Comparison of ENCODE assay signal across 7 mouse cellular contexts in genomic region chr14:55105836-55106809, GRCm38 (mm10). TPM values are rescaled to one million over a fixed set of nuclear protein-coding genes. Genes with fewer than 3 reads are reported as not detected.
DNase-seq lines count a peak whose midpoint lies in the region; ATAC-seq and TF ChIP-seq lines count a peak whose summit lies in the region.

Ap1g2 (minus strand) TSS chr14:55106593.

- H3K4me3 ChIP-seq in intestine, postnatal 0 days (ENCODE audit: low read depth, low read length), result peak within 1 kb of the TSS; percentile 60
- H3K4me3 ChIP-seq in limb, embryonic 11.5 days (ENCODE audit: low read depth, low read length), result peak within 1 kb of the TSS; percentile 36
- H3K4me3 ChIP-seq in midbrain, embryonic 13.5 days (replicated peaks), result peak within 1 kb of the TSS; percentile 46

- H3K27ac ChIP-seq in intestine, postnatal 0 days (ENCODE audit: low read depth, low read length), result peak within 1 kb of the TSS; percentile 89
- no peak within 1 kb of the TSS for H3K27ac ChIP-seq in limb, embryonic 11.5 days (replicated peaks; ENCODE audit: low read depth, low read length)
- peak within 1 kb of the TSS; percentile 68 for H3K27ac ChIP-seq in midbrain, embryonic 13.5 days

- H3K4me1 ChIP-seq in intestine, postnatal 0 days (replicated peaks; ENCODE audit: control insufficient read depth, insufficient read depth, low read length), result peaks cover 13% of the 10 kb centered on the region; the same call in 1 of the 2 replicates
- peaks cover 19% of the 10 kb centered on the region for H3K4me1 ChIP-seq in limb, embryonic 11.5 days (ENCODE audit: control insufficient read depth, insufficient read depth, low read length)
- H3K4me1 ChIP-seq in midbrain, embryonic 13.5 days (replicated peaks), result peaks cover 51% of the 10 kb centered on the region

- ATAC-seq in intestine, postnatal 0 days, result peak; percentile 85
- ATAC-seq in limb, embryonic 11.5 days (ENCODE audit: insufficient number of reproducible peaks, low FRiP score, low TSS enrichment, low read depth), result peak; percentile 42; the same call in 1 of the 2 replicates
- ATAC-seq in midbrain, embryonic 13.5 days, result peak; percentile 37

- WGBS in intestine, postnatal 0 days, result under 1% methylated on average over 39 of the region's 39 CpGs
- under 1% methylated on average over 39 of the region's 39 CpGs for WGBS in limb, embryonic 11.5 days
- WGBS in midbrain, embryonic 13.5 days, result under 1% methylated on average over 39 of the region's 39 CpGs

- no peaks in the 10 kb centered on the region for H3K27me3 ChIP-seq in intestine, postnatal 0 days (replicated peaks; ENCODE audit: control insufficient read depth, insufficient read depth, low read length)
- H3K27me3 ChIP-seq in limb, embryonic 11.5 days (ENCODE audit: control insufficient read depth, insufficient read depth, low read length), result peaks cover 17% of the 10 kb centered on the region
- peaks cover 24% of the 10 kb centered on the region for H3K27me3 ChIP-seq in midbrain, embryonic 13.5 days

- DNase-seq in adrenal gland, postnatal 10 days, result peak; percentile 90
- peak; percentile 85 for DNase-seq in embryo, embryonic 9.5 days (ENCODE audit: extremely low spot score)
- DNase-seq in gonadal fat pad, adult 2 months (ENCODE audit: low read depth), result no peak
- DNase-seq in limb, embryonic 11.5 days (ENCODE audit: low spot score), result peak; percentile 80
- peak; percentile 77 to 82 for DNase-seq in spleen, adult 18-20 months

- peak within 1 kb of the TSS; percentile 83 for H3K4me2 ChIP-seq in intestine, postnatal 0 days (replicated peaks; ENCODE audit: low read depth)
- peak within 1 kb of the TSS; percentile 64 for H3K4me2 ChIP-seq in limb, embryonic 11.5 days (ENCODE audit: low read depth, severe bottlenecking)
- H3K4me2 ChIP-seq in midbrain, embryonic 13.5 days (replicated peaks), result peak within 1 kb of the TSS; percentile 96

- peaks cover 25% of the 10 kb centered on the region for H3K36me3 ChIP-seq in intestine, postnatal 0 days (ENCODE audit: control insufficient read depth, insufficient read depth)
- no peaks in the 10 kb centered on the region; the same call in 1 of the 2 replicates for H3K36me3 ChIP-seq in limb, embryonic 11.5 days (ENCODE audit: control insufficient read depth, insufficient read depth, low read length)
- peaks cover 3% of the 10 kb centered on the region; the same call in 1 of the 2 replicates for H3K36me3 ChIP-seq in midbrain, embryonic 13.5 days

- no peaks in the 10 kb centered on the region for H3K9me3 ChIP-seq in intestine, postnatal 0 days (ENCODE audit: control insufficient read depth)
- no peaks in the 10 kb centered on the region for H3K9me3 ChIP-seq in limb, embryonic 11.5 days (ENCODE audit: control insufficient read depth, low read length)
- no peaks in the 10 kb centered on the region for H3K9me3 ChIP-seq in midbrain, embryonic 13.5 days

- TF ChIP-seq CTCF in intestine, postnatal 0 days (IDR thresholded peaks at IDR 0.05; ENCODE audit: low read depth), result peak; percentile 55

- H3K9ac ChIP-seq in intestine, postnatal 0 days (ENCODE audit: low read depth, low read length), result peak within 1 kb of the TSS; percentile 57
- peak within 1 kb of the TSS; percentile 32 for H3K9ac ChIP-seq in limb, embryonic 11.5 days (ENCODE audit: low read length)
- H3K9ac ChIP-seq in midbrain, embryonic 13.5 days (replicated peaks), result peak within 1 kb of the TSS; percentile 76

RNA-seq across cellular contexts. Expression of gene Ap1g2, which starts in this region (rescaled TPM):
- 10 to 100 TPM; 20.0 to 31.3 TPM for total RNA-seq in adrenal gland, postnatal 10 days (2021)
- 19.2 and 26.4 TPM in 2 replicates for polyA plus RNA-seq in gonadal fat pad, adult 2 months (2012; rRNA removed)
- polyA plus RNA-seq in intestine, postnatal 0 days (2015; fragmentation: Nextera tagmentation; extraction: Ambion mirVana), result 75.3 and 81.5 TPM in 2 replicates
- polyA plus RNA-seq in limb, embryonic 11.5 days (2014; fragmentation: Nextera tagmentation; extraction: Ambion mirVana), result 9.9 and 10.6 TPM in 2 replicates
- 7.9 and 8.2 TPM in 2 replicates for polyA plus RNA-seq in midbrain, embryonic 13.5 days (2015; fragmentation: Nextera tagmentation; extraction: Ambion mirVana)
